Mouse (Mus musculus) right cerebral cortex, postnatal 4 days (tissue): ENCODE results near the gene Grb10.

Experiments
- DNase-seq: peaks from one replicate; pipeline ENCODE4 v3.0.0-alpha.2; 2022

Gene Grb10

DNA sequence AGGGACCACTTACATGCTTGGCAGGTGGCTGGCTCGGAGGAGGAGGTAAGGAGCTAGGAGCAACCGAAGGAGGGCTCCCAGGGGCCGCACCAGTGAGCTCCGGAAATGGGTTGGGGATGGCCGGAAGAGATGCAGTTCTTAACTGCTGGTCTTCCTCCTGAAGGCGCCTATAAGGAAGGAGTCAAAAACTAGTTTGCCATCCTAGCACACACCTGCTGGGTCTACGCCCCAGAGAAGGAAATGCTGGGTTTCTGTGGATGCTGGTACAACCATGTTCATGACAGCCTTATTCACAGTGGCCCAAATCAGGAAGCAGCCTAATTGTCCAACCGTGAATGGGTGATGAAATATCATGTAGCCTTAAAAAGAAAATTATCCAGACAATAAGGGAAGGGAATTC, 71.0 kb downstream of the Grb10 start:
- DNase-seq: no peak

- no peak for DNase-seq
Observed at GRCm38 (mm10) chr11:11966220-11966619, 72.3 kb downstream of the Grb10 start.

DNA sequence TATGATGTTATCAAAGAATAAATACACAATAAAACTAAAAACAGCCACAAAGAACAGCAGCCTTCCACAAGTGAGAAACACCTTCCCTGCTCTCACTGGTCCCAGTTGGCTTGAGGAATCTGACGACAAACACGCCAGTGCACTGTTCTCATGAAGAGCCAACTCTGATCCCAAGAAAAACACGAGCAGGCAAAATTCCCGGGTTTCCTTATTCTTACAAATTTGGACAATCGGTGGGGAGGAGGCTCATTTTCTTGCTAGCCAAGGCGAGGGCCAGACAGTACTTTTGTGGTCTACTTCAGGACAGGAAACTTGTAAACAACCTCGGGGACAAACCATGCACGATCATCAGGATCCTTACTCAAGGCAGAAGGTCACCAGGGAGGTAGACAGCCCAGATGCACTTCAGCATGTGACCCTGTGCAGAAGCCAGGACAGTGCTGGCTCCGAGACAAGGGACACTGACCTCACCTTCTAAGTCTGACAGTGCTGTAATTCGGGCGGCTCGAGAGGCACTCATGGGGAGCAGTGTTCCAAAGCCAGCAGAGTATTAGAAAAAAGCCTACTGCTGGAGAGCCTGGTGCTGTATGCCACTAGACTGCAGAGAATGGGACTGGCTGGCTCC, 72.9 kb downstream of the Grb10 start:
- DNase-seq: no peak

DNA sequence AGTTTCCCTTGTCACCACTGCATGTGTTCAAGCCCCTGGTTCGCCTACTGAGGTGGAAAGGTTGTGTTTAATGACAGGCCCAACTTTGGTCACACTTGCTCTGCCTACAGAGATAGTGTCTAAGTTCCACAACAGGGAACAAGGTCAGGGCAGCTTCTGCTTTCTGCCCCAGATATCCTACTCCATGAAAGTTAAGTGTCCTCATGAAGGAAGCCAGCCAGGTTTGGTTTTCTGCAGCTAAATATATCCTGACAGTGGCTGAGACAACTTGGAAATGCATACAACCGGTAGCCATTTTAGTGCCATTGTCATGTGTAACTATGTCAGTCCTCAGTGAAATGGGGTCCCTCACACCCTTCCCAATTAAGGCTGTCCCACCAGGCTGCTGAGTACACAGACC, 73.8 kb downstream of the Grb10 start:
- no peak for DNase-seq

DNA sequence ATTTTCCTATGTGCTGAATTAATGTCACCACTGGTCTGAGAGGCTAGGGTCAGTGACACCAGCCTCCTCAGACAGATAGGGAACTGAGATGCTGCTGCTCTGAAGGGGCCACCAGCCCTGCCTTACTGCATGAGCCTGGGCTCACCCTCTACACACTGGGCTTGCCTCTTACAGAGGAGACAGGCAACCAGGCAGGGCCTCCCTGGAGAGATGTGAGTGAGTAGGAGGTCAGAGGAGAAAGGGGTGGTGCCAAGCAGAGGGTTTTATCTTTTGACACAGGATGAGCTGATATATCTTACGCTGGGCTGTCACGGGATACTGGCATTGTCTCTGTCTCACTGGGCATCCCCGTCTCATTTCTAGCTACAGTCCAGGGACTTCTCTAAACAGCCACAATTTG, 74.9 kb downstream of the Grb10 start:
- DNase-seq: no peak

DNA sequence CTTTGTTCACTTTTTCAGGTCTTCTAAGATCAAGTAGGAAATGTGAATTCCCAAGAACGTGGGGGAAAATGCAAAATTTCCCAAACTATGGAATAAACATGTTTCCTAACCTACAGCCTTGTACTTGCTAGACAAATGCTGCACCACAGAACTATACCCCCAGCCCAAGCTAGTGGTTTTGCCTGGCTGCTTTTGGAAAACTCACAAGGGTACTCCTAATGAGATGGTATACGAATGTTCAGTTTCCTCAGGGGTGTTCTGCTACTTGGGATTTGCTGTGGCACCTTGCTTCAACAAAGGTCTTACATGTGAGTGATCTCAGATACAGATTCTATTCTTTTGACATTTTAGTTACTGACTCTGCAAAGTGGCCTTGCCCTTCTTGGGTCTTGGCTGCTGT, 75.4 kb downstream of the Grb10 start:
- no peak for DNase-seq

DNA sequence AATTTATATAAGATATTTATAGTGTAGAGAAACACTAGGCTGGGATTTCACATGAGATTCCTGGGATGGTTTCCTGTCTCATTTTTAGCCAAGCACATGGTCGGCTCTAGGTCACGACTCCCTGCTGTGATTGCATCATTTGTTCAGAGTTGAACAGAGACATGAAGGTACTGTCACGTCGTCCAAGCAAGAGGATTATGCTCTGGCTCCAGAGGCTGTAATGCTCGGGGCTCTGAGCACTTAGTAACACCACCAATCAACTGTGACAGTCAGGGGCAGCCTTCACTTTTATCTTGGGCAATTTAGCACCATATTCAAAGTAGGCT, 75.9 kb downstream of the Grb10 start:
- no peak for DNase-seq

DNA sequence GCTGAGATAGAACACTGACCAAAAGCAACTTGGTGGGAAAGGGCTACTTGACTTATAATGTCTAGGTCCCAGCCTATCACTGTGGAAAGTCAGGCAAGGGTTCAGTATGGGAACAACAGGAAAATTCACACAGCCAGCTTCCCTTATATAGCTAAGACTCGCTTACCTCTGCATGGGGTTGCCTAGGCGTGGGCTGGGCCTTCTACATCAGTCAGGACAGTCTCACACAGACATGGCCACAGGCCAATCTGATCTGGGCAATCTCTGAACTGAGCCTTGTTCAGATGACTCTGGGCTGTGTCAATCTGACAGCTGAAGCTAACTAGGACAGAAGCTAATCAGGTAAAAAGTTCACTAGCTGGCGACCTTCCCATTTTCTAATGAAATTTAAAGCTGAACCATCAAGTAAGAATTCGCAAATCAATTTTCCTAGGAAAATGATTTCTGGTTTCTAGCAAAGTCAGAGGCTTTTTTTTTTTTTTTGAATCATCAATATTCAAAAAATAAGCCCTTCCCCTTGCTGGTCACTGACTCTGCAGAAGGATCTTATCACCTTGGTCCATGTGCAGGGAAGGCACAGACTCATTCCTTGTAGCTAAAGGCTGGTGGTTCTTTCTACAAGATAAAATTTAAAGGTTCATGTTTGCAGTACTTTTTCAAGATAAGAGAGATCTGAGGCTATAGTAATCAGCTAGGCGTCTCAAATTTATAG, 76.4 kb downstream of the Grb10 start:
- DNase-seq: no peak

DNA sequence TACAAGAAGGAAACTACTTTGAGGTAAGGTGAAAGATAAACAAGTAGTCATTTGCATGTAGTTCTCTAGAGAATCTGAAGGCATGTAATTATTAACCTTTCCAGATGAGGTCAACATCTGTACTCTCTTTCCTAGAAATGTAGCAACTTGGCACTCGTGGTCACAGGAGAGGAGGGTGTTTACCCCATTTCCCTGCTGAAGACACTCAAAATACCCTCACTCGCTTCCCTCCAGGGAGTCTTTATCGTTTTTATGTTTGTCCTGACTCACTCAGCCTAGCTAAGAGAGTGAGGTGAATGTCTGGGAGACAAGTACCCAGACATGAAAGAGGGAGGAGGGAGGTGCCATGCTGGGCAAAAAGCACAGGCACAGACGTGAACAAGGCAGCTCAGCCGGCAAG, 77.6 kb downstream of the Grb10 start:
- DNase-seq: no peak

DNA sequence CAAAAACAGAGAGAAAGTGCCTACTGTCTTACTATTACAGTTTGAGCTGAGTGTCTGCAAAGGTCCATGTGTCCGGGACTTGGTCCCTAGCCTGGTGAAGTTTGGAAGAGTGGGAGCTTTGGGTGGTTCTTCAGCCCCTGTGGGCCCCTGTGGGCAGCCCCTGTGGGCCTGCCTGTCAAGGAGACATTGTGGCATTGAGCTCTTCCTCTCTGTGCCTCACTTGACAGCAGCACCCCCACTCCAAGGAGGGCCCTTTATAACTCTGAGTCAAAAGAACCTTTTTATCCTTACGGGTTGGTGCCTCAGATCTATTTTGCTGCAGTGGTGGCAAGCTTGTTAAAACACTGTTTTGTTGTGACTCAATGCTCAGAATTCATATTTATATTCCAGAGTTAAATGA, 78.3 kb downstream of the Grb10 start:
- no peak for DNase-seq

DNA sequence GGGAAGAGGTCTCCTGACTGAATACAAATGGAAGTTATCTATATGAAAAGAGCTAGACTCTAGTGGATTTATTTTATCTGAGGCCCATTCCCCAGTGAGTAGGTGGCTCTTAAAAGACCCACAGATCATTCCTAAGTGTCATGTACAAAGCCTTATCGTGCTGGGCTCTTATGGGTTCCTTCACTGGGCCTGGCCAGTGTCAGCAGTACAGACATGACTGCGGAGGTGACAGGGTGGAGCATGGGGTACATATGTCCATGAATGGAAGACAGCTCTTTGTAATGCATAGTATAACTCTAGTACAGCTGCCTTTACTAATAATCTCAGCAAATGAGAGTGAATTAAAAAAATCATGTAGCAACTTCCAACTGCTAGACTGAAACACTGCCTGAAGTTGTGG, 80.0 kb downstream of the Grb10 start:
- no peak for DNase-seq

- no peak for DNase-seq
Observed at GRCm38 (mm10) chr11:11958061-11958361, 80.5 kb downstream of the Grb10 start.

- no peak for DNase-seq
Observed at GRCm38 (mm10) chr11:11957211-11958060, 81.0 kb downstream of the Grb10 start.

DNA sequence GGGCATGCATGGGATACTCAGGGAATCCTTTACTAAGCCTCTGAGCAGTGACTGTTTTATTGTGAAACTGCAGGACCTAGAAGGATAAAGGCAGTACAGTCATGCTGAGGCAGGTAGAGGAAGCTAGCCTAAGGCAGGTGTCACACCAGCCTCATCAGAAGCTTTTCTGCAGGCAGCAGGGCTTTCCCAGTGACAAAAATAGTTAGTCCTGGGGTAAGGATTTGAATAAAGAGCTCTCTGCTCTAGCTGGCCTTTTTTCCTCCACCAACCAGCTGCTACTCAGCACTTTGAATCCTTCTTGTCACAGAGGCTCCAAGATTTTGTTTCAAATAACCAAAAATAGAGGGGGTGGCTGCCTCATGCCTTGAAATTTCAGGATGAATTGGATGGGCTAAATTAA, 82.7 kb downstream of the Grb10 start:
- no peak for DNase-seq

DNA sequence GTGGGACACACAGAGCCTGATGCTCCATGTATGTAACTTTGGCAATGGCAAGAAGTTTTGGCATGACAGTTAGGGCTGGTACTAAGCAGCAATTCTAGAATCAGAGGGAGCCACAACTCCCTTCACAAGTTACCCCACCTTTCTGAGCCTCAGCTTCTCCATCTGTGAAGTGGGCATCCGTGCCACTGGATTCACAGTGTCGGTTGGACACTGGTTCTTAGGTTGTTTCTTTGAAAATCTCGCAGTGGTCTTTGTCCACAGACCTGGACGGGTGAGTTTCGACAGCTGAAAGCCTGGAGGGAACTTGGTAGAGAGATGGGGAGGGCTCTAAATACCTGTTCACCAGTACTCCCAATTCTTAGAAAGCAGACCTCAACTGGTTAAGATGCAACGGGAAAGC, 83.9 kb downstream of the Grb10 start:
- DNase-seq: no peak

GRCm38 (mm10) chr11:11954115-11954438, 84.4 kb downstream of the Grb10 start:
- no peak for DNase-seq

DNA sequence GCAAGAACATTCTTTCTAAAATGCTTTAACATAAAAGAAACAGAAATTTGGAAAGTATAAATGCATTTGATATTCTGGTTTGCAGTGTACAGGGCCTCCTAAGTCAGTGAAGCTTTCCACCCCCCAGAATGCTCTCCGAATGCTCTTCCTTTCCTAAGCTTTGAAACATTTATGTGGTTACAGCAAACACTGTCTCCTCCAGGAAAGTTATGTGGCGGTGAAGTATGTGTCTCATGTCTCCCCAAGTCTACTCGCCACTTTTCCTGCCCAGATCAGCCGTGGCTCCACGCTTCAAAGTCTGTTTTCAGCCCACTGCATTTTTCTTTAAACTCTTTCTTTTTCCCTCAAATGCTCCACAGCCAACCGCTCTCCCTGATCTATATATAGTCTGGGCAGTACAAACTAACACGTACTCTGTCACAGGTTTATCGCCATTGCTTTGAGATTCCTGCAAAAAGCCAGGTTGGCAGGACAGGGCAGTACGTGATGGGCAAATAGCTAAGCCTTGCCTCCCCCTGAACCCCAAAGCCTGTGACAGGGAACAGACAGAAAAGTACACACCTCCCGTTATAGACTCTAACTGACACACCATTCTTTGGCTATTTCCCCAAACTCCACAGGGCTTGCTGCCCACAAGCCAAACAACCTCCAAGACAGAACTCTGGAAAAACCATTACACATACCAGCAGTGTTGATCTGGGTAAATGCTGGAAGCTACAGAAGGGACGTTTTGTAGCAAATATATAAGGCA, 84.9 kb downstream of the Grb10 start:
- no peak for DNase-seq

DNA sequence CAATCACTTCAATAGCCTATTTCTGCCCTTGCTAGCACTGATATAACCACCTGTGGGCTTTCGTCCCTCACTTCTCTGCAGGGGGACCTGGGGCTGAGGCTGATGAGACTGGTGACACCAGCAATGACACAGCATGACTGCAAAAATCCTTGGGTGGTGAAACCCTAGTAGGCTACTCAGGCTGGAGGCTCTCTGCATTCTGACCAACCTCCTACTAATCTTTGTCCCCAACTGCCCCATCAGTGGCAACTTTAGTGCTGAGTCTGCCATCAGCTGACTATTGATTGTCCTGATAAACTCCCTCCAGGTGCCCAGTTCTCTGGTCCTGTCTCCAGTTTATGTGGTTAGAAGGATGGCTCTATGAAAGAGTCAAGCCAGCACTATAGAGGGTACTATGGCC, 85.9 kb downstream of the Grb10 start:
- no peak for DNase-seq

- DNase-seq: no peak
Observed at GRCm38 (mm10) chr11:11948988-11949365, 89.5 kb downstream of the Grb10 start.

DNA sequence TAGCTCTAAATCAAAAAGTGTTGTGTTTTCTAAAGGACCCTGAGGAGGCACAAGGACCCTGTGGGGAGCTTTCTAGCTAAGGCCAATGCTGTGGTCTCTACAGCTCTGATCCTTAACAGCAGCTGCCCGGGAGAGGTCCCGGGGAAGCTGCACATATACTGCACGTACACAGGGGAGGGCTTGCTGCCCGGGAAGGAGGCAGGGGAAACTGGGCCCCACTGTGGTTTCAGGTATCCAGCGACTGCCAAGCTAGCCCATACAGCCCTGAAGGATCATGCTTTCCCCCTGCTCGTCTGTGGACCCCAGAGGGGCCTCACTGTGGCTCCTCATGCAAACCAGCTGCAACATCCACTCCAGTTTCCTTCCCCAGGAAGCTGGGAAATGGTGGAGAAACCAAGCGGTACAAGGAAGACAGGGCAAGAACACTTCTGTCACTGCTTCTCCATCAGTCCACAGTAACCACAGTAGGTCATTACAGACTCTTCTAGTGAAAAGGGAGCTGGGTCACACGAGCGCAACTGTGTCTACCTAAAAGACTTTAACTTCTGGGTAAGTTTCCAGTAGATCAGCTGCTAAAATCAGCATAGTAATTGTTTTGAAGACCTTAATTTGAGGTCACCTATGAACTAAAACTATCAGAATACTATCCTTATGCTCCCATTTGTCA, 90.0 kb downstream of the Grb10 start:
- DNase-seq: no peak

GRCm38 (mm10) chr11:11947857-11948256, 90.6 kb downstream of the Grb10 start:
- no peak for DNase-seq

- no peak for DNase-seq
Observed at GRCm38 (mm10) chr11:11945766-11946165, 92.7 kb downstream of the Grb10 start.

DNA sequence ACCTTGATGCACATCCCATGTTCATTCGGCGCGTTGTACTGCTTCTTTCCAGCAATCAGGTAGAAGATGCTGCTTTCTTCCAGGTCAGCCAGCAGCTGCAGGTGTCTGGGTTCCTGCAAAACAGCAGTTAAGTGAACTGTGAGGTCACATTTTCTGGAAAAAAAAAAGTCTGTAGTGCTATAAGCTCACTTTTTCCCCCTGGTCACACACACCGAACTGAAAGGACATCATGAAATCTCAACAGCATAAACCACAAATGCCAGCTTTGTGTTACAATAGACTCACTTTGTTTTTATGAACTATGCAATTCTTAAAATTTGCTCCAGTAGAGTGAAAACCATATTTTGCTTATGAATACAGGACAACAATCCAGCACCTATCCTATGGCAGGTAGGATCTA, 93.7 kb downstream of the Grb10 start:
- no peak for DNase-seq

- no peak for DNase-seq
Observed at GRCm38 (mm10) chr11:11944082-11944349, 94.5 kb downstream of the Grb10 start.
